ENCODE assay signal across 18 mouse cellular contexts in genomic region chr17:5297491-5297890, GRCm38 (mm10).
DNase-seq lines count a peak whose midpoint lies in the region; ATAC-seq lines count a peak whose summit lies in the region.
"Had no signal": no experiment of that assay in that cellular context is flagged by ENCODE, and none has a peak within 500 bp of the region (broad histone marks: within the 10 kb centered on the region; RNA-seq: fewer than 3 reads in every experiment).

No protein-coding gene starts in this region.

- intact Hi-C loops in heart, postnatal 25 days (cut with DNase I) = no loop called here

- H3K27me3 ChIP-seq in midbrain, embryonic 10.5 days (ENCODE audit: low read depth, poor library complexity, severe bottlenecking) = no peaks in the 10 kb centered on the region
- no peaks in the 10 kb centered on the region for H3K27me3 ChIP-seq in midbrain, embryonic 11.5 days (ENCODE audit: control insufficient read depth, insufficient read depth, low read length)
- H3K27me3 ChIP-seq: embryonic facial prominence, embryonic 15.5 days; limb, embryonic 13.5 days; liver, embryonic 13.5 days had no signal

- peak; percentile 15 for DNase-seq in adrenal gland, postnatal 25 days
- DNase-seq in adrenal gland, adult 2 months = no peak
- DNase-seq in heart, adult 11 months = peak; percentile 78
- no peak for DNase-seq in heart, postnatal 25 days (ENCODE audit: low spot score)
- DNase-seq in midbrain, embryonic 10.5 days (ENCODE audit: low spot score) = no peak
- no peak for DNase-seq in midbrain, embryonic 11.5 days (ENCODE audit: low spot score, missing footprints)
- peak; percentile 48 to 58 for DNase-seq in cerebellum, postnatal 25 days
- DNase-seq in yolk sac, embryonic 10.5 days (ENCODE audit: low spot score) = no peak
- DNase-seq: adrenal gland, postnatal 14 days; kidney, adult 11 months; liver, embryonic 13.5 days; lung, embryonic 14.5 days; right cerebral cortex, postnatal 14 days had no signal

- H3K4me3 ChIP-seq in midbrain, embryonic 10.5 days = no peak overlapping the region
- no peak overlapping the region for H3K4me3 ChIP-seq in midbrain, embryonic 11.5 days (ENCODE audit: low read depth, low read length)
- H3K4me3 ChIP-seq: embryonic facial prominence, embryonic 15.5 days; hindbrain, embryonic 10.5 days; limb, embryonic 13.5 days; liver, embryonic 13.5 days had no signal

- H3K4me2 ChIP-seq in midbrain, embryonic 11.5 days = no peak overlapping the region
- H3K4me2 ChIP-seq: embryonic facial prominence, embryonic 15.5 days; heart, embryonic 11.5 days; limb, embryonic 13.5 days; liver, embryonic 13.5 days; lung, embryonic 14.5 days had no signal

- peaks cover 44% of the 10 kb centered on the region for H3K4me1 ChIP-seq in midbrain, embryonic 10.5 days
- H3K4me1 ChIP-seq in midbrain, embryonic 11.5 days (ENCODE audit: control insufficient read depth, insufficient read depth, low read length) = peaks cover 16% of the 10 kb centered on the region
- H3K4me1 ChIP-seq: limb, embryonic 13.5 days; liver, embryonic 13.5 days had no signal

- no peak overlapping the region for H3K9ac ChIP-seq in midbrain, embryonic 11.5 days (ENCODE audit: low read length)
- H3K9ac ChIP-seq: embryonic facial prominence, embryonic 15.5 days; limb, embryonic 13.5 days; liver, embryonic 13.5 days; lung, embryonic 14.5 days had no signal

- H3K9me3 ChIP-seq in midbrain, embryonic 10.5 days (replicated peaks) = no peaks in the 10 kb centered on the region
- H3K9me3 ChIP-seq in midbrain, embryonic 11.5 days (ENCODE audit: control insufficient read depth, low read length) = no peaks in the 10 kb centered on the region
- H3K9me3 ChIP-seq: embryonic facial prominence, embryonic 15.5 days; hindbrain, embryonic 10.5 days; limb, embryonic 13.5 days; liver, embryonic 13.5 days had no signal

- WGBS in midbrain, embryonic 10.5 days = 90% methylated on average over 4 of the region's 4 CpGs
- WGBS in midbrain, embryonic 11.5 days = 95% methylated on average over 4 of the region's 4 CpGs

- ATAC-seq in midbrain, embryonic 11.5 days (ENCODE audit: low FRiP score) = no peak
- ATAC-seq: forebrain, embryonic 14.5 days had no signal

- peaks cover 25% of the 10 kb centered on the region for H3K36me3 ChIP-seq in midbrain, embryonic 10.5 days
- H3K36me3 ChIP-seq in midbrain, embryonic 11.5 days (ENCODE audit: control insufficient read depth, insufficient read depth, low read length) = no peaks in the 10 kb centered on the region
- H3K36me3 ChIP-seq: liver, embryonic 13.5 days had no signal

- H3K27ac ChIP-seq in midbrain, embryonic 10.5 days (replicated peaks) = peak overlapping the region; percentile 46; the same call in 1 of the 2 replicates
- H3K27ac ChIP-seq in midbrain, embryonic 11.5 days (ENCODE audit: low read depth, low read length) = no peak overlapping the region
- H3K27ac ChIP-seq: embryonic facial prominence, embryonic 15.5 days; hindbrain, embryonic 10.5 days; limb, embryonic 13.5 days; liver, embryonic 13.5 days had no signal

Comparison
In these comparisons a context has a peak if more than half of its experiments do, and no peak if none do; other contexts are left out.
1. DNase-seq: peak in adrenal gland, postnatal 25 days (single experiment), heart, adult 11 months (single experiment) and cerebellum, postnatal 25 days (2 of 2); none in adrenal gland, adult 2 months (single experiment), heart, postnatal 25 days (single experiment), midbrain, embryonic 10.5 days (single experiment), midbrain, embryonic 11.5 days (single experiment) and yolk sac, embryonic 10.5 days (single experiment).